ENCODE assay signal across 11 mouse cellular contexts in genomic region chr11:43617924-43618323, GRCm38 (mm10). TPM values are rescaled to one million over a fixed set of nuclear protein-coding genes. Genes with fewer than 3 reads are reported as not detected.
DNase-seq lines count a peak whose midpoint lies in the region; ATAC-seq and TF ChIP-seq lines count a peak whose summit lies in the region.
"Had no signal": no experiment of that assay in that cellular context is flagged by ENCODE, and none has a peak within 500 bp of the region (broad histone marks: within the 10 kb centered on the region; RNA-seq: fewer than 3 reads in every experiment).

No protein-coding gene starts in this region.

- H3K27me3 ChIP-seq in lung, embryonic 15.5 days = no peaks in the 10 kb centered on the region
- no peaks in the 10 kb centered on the region for H3K27me3 ChIP-seq in forebrain, postnatal 0 days (ENCODE audit: insufficient read depth, low read length)
- H3K27me3 ChIP-seq in hindbrain, embryonic 10.5 days (ENCODE audit: insufficient read depth, poor library complexity, severe bottlenecking) = no peaks in the 10 kb centered on the region
- H3K27me3 ChIP-seq in midbrain, postnatal 0 days (ENCODE audit: insufficient read depth, low read length) = no peaks in the 10 kb centered on the region

- no peaks in the 10 kb centered on the region for H3K9me3 ChIP-seq in lung, embryonic 15.5 days
- H3K9me3 ChIP-seq in forebrain, postnatal 0 days (ENCODE audit: low read length) = no peaks in the 10 kb centered on the region
- H3K9me3 ChIP-seq in hindbrain, embryonic 10.5 days = no peaks in the 10 kb centered on the region
- H3K9me3 ChIP-seq in midbrain, postnatal 0 days (ENCODE audit: low read length) = no peaks in the 10 kb centered on the region

- H3K4me2 ChIP-seq in lung, embryonic 15.5 days = no peak overlapping the region; the same call in 1 of the 2 replicates
- no peak overlapping the region for H3K4me2 ChIP-seq in forebrain, postnatal 0 days (ENCODE audit: low read depth)
- no peak overlapping the region for H3K4me2 ChIP-seq in midbrain, postnatal 0 days (ENCODE audit: low read depth, low read length, poor library complexity, severe bottlenecking)

- DNase-seq in lung, postnatal 25 days (ENCODE audit: low spot score) = no peak
- DNase-seq in forebrain, postnatal 0 days = peak; percentile 18
- DNase-seq in hindbrain, embryonic 10.5 days (ENCODE audit: low spot score) = no peak
- DNase-seq in midbrain, postnatal 0 days (ENCODE audit: low spot score) = peak; percentile 32
- no peak for DNase-seq in adrenal gland, adult 2 months
- DNase-seq in thymus, postnatal 25 days = no peak
- DNase-seq: thymus, postnatal 36 days had no signal

- peak overlapping the region; percentile 75 for H3K27ac ChIP-seq in lung, embryonic 15.5 days
- H3K27ac ChIP-seq in forebrain, postnatal 0 days (ENCODE audit: low read depth, low read length) = 0 out of 2 replicates have a peak overlapping the region, but pooled peaks have one; percentile 35
- H3K27ac ChIP-seq in hindbrain, embryonic 10.5 days = peak overlapping the region; percentile 74
- H3K27ac ChIP-seq in midbrain, postnatal 0 days (ENCODE audit: low read depth, low read length) = no peak overlapping the region; the same call in 1 of the 2 replicates
- H3K27ac ChIP-seq: macrophage had no signal

- H3K36me3 ChIP-seq in lung, embryonic 15.5 days = no peaks in the 10 kb centered on the region
- H3K36me3 ChIP-seq in forebrain, postnatal 0 days (ENCODE audit: insufficient read depth) = no peaks in the 10 kb centered on the region
- H3K36me3 ChIP-seq in hindbrain, embryonic 10.5 days = no peaks in the 10 kb centered on the region
- no peaks in the 10 kb centered on the region for H3K36me3 ChIP-seq in midbrain, postnatal 0 days (ENCODE audit: insufficient read depth, low read length)

- no peak overlapping the region for H3K4me3 ChIP-seq in lung, embryonic 15.5 days
- no peak overlapping the region for H3K4me3 ChIP-seq in forebrain, postnatal 0 days (ENCODE audit: low read depth, low read length)
- no peak overlapping the region for H3K4me3 ChIP-seq in hindbrain, embryonic 10.5 days
- H3K4me3 ChIP-seq in midbrain, postnatal 0 days (ENCODE audit: low read depth, low read length) = no peak overlapping the region
- H3K4me3 ChIP-seq: erythroblast, embryonic 14.5 days had no signal

- peaks cover 16% of the 10 kb centered on the region for H3K4me1 ChIP-seq in lung, embryonic 15.5 days
- H3K4me1 ChIP-seq in forebrain, postnatal 0 days (ENCODE audit: insufficient read depth) = peaks cover 7% of the 10 kb centered on the region
- peaks cover 22% of the 10 kb centered on the region for H3K4me1 ChIP-seq in hindbrain, embryonic 10.5 days (replicated peaks)
- H3K4me1 ChIP-seq in midbrain, postnatal 0 days (ENCODE audit: insufficient read depth, low read length) = no peaks in the 10 kb centered on the region

- no peak overlapping the region for H3K9ac ChIP-seq in lung, embryonic 15.5 days
- H3K9ac ChIP-seq in forebrain, postnatal 0 days = no peak overlapping the region
- H3K9ac ChIP-seq in midbrain, postnatal 0 days (replicated peaks; ENCODE audit: low read length, poor library complexity, severe bottlenecking) = no peak overlapping the region

- WGBS in lung, embryonic 15.5 days = 41% methylated on average over 5 of the region's 5 CpGs
- 40% methylated on average over 5 of the region's 5 CpGs for WGBS in forebrain, postnatal 0 days
- 47% methylated on average over 5 of the region's 5 CpGs for WGBS in hindbrain, embryonic 10.5 days
- 25% methylated on average over 5 of the region's 5 CpGs for WGBS in midbrain, postnatal 0 days

- ATAC-seq in lung, embryonic 15.5 days (ENCODE audit: borderline replicate concordance, extremely low read depth, low FRiP score, low TSS enrichment) = peak; percentile 64; the same call in 1 of the 2 replicates
- ATAC-seq in forebrain, postnatal 0 days = peak; percentile 58
- peak; percentile 70 for ATAC-seq in midbrain, postnatal 0 days (ENCODE audit: low FRiP score)
- ATAC-seq in granulocyte monocyte progenitor cell, adult 5-6 weeks (replicated peaks; ENCODE audit: poor library complexity, severe bottlenecking) = no peak

- no peak for TF ChIP-seq CTCF in forebrain, postnatal 0 days (IDR thresholded peaks at IDR 0.05; ENCODE audit: low read depth)
- no peak for TF ChIP-seq CTCF in midbrain, postnatal 0 days (IDR thresholded peaks at IDR 0.05)

RNA-seq across cellular contexts. Expression of gene Fabp6, which starts 16.6 kb away (rescaled TPM):
- polyA plus RNA-seq in lung, embryonic 15.5 days (2015; fragmentation: Nextera tagmentation; extraction: Ambion mirVana) = not detected in 2 replicates
- not detected in 2 replicates for total RNA-seq in forebrain, postnatal 0 days (2014; rRNA removed)
- polyA plus RNA-seq in forebrain, postnatal 0 days (2015; fragmentation: Nextera tagmentation; extraction: Ambion mirVana) = not detected in 2 replicates
- not detected in 2 replicates for polyA plus RNA-seq in hindbrain, embryonic 10.5 days (2016; fragmentation: Nextera tagmentation; extraction: Ambion mirVana)
- not detected in 2 replicates for total RNA-seq in midbrain, postnatal 0 days (2014; rRNA removed)
- polyA plus RNA-seq in midbrain, postnatal 0 days (2015; fragmentation: Nextera tagmentation; extraction: Ambion mirVana) = not detected in 2 replicates
- not detected for total RNA-seq in adrenal gland, adult 2 months (2021)
- not detected in 2 replicates for polyA plus RNA-seq in adrenal gland, adult 2 months (2012; rRNA removed)
- total RNA-seq in granulocyte monocyte progenitor cell, adult 5-6 weeks (2014; fragmentation: Nextera tagmentation) = not detected in 2 replicates
- total RNA-seq in granulocyte monocyte progenitor cell, adult 5-6 weeks (2017) = not detected in 2 replicates
- polyA plus RNA-seq: erythroblast, embryonic 14.5 days; macrophage had no signal

RNA-seq across cellular contexts. Expression of gene 4933415A04Rik, which starts 31.1 kb away (rescaled TPM):
- 5.9 and 6.3 TPM in 2 replicates for polyA plus RNA-seq in lung, embryonic 15.5 days (2015; fragmentation: Nextera tagmentation; extraction: Ambion mirVana)
- total RNA-seq in forebrain, postnatal 0 days (2014; rRNA removed) = 0.76 and 1.5 TPM in 2 replicates
- 1.2 and 1.8 TPM in 2 replicates for polyA plus RNA-seq in forebrain, postnatal 0 days (2015; fragmentation: Nextera tagmentation; extraction: Ambion mirVana)
- polyA plus RNA-seq in hindbrain, embryonic 10.5 days (2016; fragmentation: Nextera tagmentation; extraction: Ambion mirVana) = 10.4 and 12.8 TPM in 2 replicates
- 0.27 and 0.85 TPM in 2 replicates for total RNA-seq in midbrain, postnatal 0 days (2014; rRNA removed)
- 1.6 and 2.3 TPM in 2 replicates for polyA plus RNA-seq in midbrain, postnatal 0 days (2015; fragmentation: Nextera tagmentation; extraction: Ambion mirVana)
- total RNA-seq in adrenal gland, adult 2 months (2021) = under 1 TPM; 0.32 to 0.45 TPM
- 0.08 and 0.23 TPM in 2 replicates for polyA plus RNA-seq in adrenal gland, adult 2 months (2012; rRNA removed)
- not detected in 2 replicates for total RNA-seq in granulocyte monocyte progenitor cell, adult 5-6 weeks (2014; fragmentation: Nextera tagmentation)
- not detected in 2 replicates for total RNA-seq in granulocyte monocyte progenitor cell, adult 5-6 weeks (2017)
- polyA plus RNA-seq: erythroblast, embryonic 14.5 days; macrophage had no signal

Comparison
In these comparisons a context has a peak if more than half of its experiments do, and no peak if none do; other contexts are left out.
1. DNase-seq: peak in forebrain, postnatal 0 days (single experiment) and midbrain, postnatal 0 days (single experiment); none in lung, postnatal 25 days (single experiment), hindbrain, embryonic 10.5 days (single experiment), adrenal gland, adult 2 months (single experiment) and thymus, postnatal 25 days (single experiment).